Mouse (Mus musculus): ENCODE measurements around the gene Ppp1r12a. TPM values are rescaled to one million over a fixed set of nuclear protein-coding genes. Genes with fewer than 3 reads are reported as not detected.

Gene Ppp1r12a
- total and polyA plus RNA-seq, 3 experiments = 19.4 to 59.4 (median 58.3) TPM

DNA sequence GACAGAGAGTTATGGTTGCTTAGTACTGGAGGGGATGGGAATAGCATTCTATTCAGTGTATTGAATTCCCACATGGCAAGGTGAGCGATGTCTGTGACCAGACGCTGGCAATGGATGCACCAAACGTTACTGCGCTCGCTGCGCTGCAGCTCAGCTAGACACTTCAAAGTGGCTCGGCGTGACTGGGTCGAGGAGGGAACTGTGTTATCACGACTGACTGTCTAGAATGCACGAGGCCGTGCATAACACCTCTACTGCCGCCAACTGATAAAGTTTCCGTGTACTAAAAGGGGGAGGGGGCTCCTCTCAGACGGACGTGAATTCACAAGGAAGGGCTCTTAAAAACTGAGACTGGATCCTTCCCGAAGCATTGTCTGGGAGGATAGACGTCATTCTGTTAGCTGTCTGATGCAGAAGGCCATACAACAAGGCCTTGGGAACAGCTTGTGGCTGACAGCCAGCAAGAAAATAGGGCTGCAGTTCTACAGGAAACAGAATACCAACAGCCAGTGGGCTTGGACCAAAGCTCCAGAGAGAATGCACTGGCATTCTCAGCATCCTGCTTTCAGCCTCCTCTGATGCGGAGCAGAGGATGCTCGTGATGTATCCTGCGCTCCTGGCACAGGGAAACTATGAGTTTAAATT lies 6.8 kb upstream of the Ppp1r12a start:
- H3K27me3 ChIP-seq (ENCODE audit: control insufficient read depth, insufficient read depth, low read length) = no peaks in the 10 kb centered on the region
- H3K27ac ChIP-seq = no peak overlapping the region; the same call in 1 of the 2 replicates
- H3K79me2 ChIP-seq (replicated peaks; ENCODE audit: control insufficient read depth, insufficient read depth, low read length) = no peaks in the 10 kb centered on the region
- 23% methylated on average over 21 of the region's 21 CpGs for WGBS
- no peak for TF ChIP-seq CTCF (IDR thresholded peaks at IDR 0.05)
- TF ChIP-seq EP300 (IDR thresholded peaks at IDR 0.05; ENCODE audit: insufficient read depth, low read depth, low read length) = no peak
- TF ChIP-seq POLR2A (IDR thresholded peaks at IDR 0.05; ENCODE audit: insufficient read depth, low read depth, low read length) = no peak
- no peaks in the 10 kb centered on the region for H3K36me3 ChIP-seq (ENCODE audit: control insufficient read depth, insufficient read depth, low read length)
- H3K9ac ChIP-seq (ENCODE audit: low read depth, low read length) = no peak overlapping the region
- intact Hi-C loops (cut with DNase I) = no loop called here
- DNase-seq = no peak
- H3K4me1 ChIP-seq (ENCODE audit: control insufficient read depth, insufficient read depth, low read length) = 0 out of 2 replicates have a peak, but pooled peaks cover 1% of the 10 kb centered on the region
- no peak overlapping the region for H3K4me3 ChIP-seq

DNA sequence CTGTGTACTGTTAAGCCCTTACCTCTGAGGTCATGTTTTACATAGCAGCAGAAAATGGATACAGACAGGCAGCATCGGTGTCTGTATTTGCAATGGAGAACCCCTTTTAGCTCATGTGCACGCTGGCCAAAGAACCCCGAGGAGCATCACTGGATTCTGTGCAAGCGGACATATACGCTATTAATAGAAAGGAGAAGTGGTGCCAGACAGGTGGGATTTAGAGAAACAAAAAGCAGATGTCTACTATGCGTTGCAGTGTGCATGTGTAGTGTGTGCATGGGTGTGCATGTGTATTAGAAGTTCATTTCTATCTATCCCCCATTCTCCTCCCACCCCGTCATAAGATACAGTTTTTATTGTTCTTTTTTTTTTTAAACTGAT lies 6.3 kb upstream of the Ppp1r12a start:
- TF ChIP-seq CTCF (IDR thresholded peaks at IDR 0.05) (no peak), POLR2A (IDR thresholded peaks at IDR 0.05; ENCODE audit: insufficient read depth, low read depth, low read length) (no peak), EP300 (IDR thresholded peaks at IDR 0.05; ENCODE audit: insufficient read depth, low read depth, low read length) (no peak)
- intact Hi-C loops (cut with DNase I) = no loop called here
- DNase-seq = no peak
- Histone ChIP-seq H3K4me1 (ENCODE audit: control insufficient read depth, insufficient read depth, low read length) (0 out of 2 replicates have a peak, but pooled peaks cover 1% of the 10 kb centered on the region), H3K4me3 (no peak overlapping the region), H3K79me2 (replicated peaks; ENCODE audit: control insufficient read depth, insufficient read depth, low read length) (no peaks in the 10 kb centered on the region), H3K27ac (no peak overlapping the region; the same call in 1 of the 2 replicates), H3K9ac (ENCODE audit: low read depth, low read length) (no peak overlapping the region), H3K27me3 (ENCODE audit: control insufficient read depth, insufficient read depth, low read length) (no peaks in the 10 kb centered on the region), H3K36me3 (ENCODE audit: control insufficient read depth, insufficient read depth, low read length) (no peaks in the 10 kb centered on the region)
- 39% methylated on average over 7 of the region's 7 CpGs for WGBS

DNA sequence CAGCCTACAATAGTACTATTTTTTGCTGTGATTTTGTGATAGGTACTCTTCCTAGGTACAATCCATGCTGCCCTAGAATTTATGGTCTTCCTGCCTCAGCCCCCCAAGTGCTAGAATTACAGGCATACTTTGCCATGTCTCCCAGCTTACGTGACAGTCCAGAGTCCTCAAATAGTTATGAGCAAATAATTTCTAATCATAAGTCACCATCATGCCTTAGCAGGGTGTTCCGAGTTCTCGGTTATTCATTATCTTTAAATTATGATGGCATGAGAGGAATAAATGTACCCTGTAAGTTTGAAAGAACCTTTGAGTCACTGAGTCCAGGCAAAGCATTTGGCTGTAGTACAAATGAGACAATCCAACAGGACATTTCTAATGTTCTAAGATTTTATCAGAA lies 5.9 kb upstream of the Ppp1r12a start:
- no peak for DNase-seq
- no peak overlapping the region for H3K9ac ChIP-seq (ENCODE audit: low read depth, low read length)
- no peaks in the 10 kb centered on the region; the same call in 1 of the 2 replicates for H3K36me3 ChIP-seq (ENCODE audit: control insufficient read depth, insufficient read depth, low read length)
- no peak overlapping the region for H3K27ac ChIP-seq
- 0 out of 2 replicates have a peak, but pooled peaks cover 1% of the 10 kb centered on the region for H3K4me1 ChIP-seq (ENCODE audit: control insufficient read depth, insufficient read depth, low read length)
- intact Hi-C loops (cut with DNase I) = no loop called here
- no peak overlapping the region for H3K4me3 ChIP-seq
- 93% methylated on average over 3 of the region's 3 CpGs for WGBS
- H3K79me2 ChIP-seq (replicated peaks; ENCODE audit: control insufficient read depth, insufficient read depth, low read length) = no peaks in the 10 kb centered on the region
- TF ChIP-seq EP300 (IDR thresholded peaks at IDR 0.05; ENCODE audit: insufficient read depth, low read depth, low read length) = no peak
- no peak for TF ChIP-seq POLR2A (IDR thresholded peaks at IDR 0.05; ENCODE audit: insufficient read depth, low read depth, low read length)
- TF ChIP-seq CTCF (IDR thresholded peaks at IDR 0.05) = no peak
- H3K27me3 ChIP-seq (ENCODE audit: control insufficient read depth, insufficient read depth, low read length) = no peaks in the 10 kb centered on the region

DNA sequence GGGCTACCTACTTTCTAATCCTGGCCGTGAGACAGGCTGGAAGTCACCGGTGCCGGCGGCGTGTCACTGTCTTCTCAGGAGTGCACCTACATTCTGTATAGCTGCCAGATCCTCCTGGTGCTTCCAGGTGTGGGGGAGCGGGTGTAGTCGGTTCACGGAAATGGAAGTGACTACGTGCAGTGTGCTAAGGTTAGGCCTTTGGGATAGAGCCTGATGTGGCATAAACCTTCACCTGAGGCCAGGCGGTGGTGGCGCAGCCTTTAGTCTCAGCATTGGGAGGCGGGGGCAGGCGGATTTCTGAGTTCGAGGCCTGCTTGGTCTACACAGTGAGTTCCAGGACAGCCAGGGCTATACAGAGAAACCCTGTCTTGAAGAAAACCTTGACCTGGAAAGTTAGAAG lies 3.0 kb upstream of the Ppp1r12a start:
- intact Hi-C loops (cut with DNase I) = no loop called here
- H3K79me2 ChIP-seq (replicated peaks; ENCODE audit: control insufficient read depth, insufficient read depth, low read length) = peaks cover 2% of the 10 kb centered on the region; the same call in 1 of the 2 replicates
- H3K4me3 ChIP-seq = no peak overlapping the region
- H3K9ac ChIP-seq (ENCODE audit: low read depth, low read length) = no peak overlapping the region
- H3K27me3 ChIP-seq (ENCODE audit: control insufficient read depth, insufficient read depth, low read length) = no peaks in the 10 kb centered on the region
- 87% methylated on average over 14 of the region's 14 CpGs for WGBS
- H3K4me1 ChIP-seq (ENCODE audit: control insufficient read depth, insufficient read depth, low read length) = 0 out of 2 replicates have a peak, but pooled peaks cover 2% of the 10 kb centered on the region
- H3K27ac ChIP-seq = no peak overlapping the region
- TF ChIP-seq POLR2A (IDR thresholded peaks at IDR 0.05; ENCODE audit: insufficient read depth, low read depth, low read length) = no peak
- TF ChIP-seq EP300 (IDR thresholded peaks at IDR 0.05; ENCODE audit: insufficient read depth, low read depth, low read length) = no peak
- TF ChIP-seq CTCF (IDR thresholded peaks at IDR 0.05) = no peak
- no peak for DNase-seq
- no peaks in the 10 kb centered on the region; the same call in none of the 2 replicates for H3K36me3 ChIP-seq (ENCODE audit: control insufficient read depth, insufficient read depth, low read length)

DNA sequence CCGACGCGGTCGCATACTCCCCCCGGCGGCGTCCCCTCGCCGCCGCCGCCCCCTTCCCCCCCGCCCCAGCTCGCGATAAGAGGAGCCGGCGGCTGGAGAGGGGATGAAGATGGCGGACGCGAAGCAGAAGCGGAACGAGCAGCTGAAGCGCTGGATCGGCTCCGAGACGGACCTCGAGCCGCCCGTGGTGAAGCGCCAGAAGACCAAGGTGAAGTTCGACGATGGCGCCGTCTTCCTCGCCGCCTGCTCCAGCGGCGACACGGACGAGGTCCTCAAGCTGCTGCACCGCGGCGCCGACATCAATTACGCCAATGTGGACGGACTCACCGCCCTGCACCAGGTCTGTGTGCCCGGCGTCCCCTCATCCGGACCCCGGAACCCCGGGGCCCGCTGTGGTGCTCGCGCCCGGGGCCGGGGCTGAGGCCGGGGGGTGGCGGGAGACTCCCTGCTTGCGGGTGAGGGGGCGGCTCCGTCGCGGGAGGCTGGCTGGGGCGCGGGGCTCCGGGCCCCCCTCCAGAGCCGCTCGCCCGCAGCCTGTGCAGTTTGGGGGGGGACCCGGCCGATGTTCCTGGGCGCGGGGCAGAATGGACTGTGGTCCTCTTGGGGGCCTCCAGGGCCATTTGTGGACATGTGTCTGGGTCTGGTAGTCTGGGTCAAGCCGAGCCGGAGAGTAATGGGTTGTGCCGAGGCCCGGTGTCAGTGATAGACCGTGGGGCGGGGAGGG lies 466 bp downstream of the Ppp1r12a start:
- Histone ChIP-seq H3K36me3 (ENCODE audit: control insufficient read depth, insufficient read depth, low read length) (peaks cover 16% of the 10 kb centered on the region), H3K4me3 (peak overlapping the region; percentile 97), H3K27me3 (ENCODE audit: control insufficient read depth, insufficient read depth, low read length) (no peaks in the 10 kb centered on the region), H3K9ac (ENCODE audit: low read depth, low read length) (peak overlapping the region; percentile 99), H3K27ac (peak overlapping the region; percentile 94), H3K79me2 (replicated peaks; ENCODE audit: control insufficient read depth, insufficient read depth, low read length) (peaks cover 2% of the 10 kb centered on the region; the same call in 1 of the 2 replicates), H3K4me1 (ENCODE audit: control insufficient read depth, insufficient read depth, low read length) (peaks cover 5% of the 10 kb centered on the region)
- under 1% methylated on average over 76 of the region's 79 CpGs for WGBS
- TF ChIP-seq POLR2A (IDR thresholded peaks at IDR 0.05; ENCODE audit: insufficient read depth, low read depth, low read length) (no peak; the same call in 1 of the 2 replicates), EP300 (IDR thresholded peaks at IDR 0.05; ENCODE audit: insufficient read depth, low read depth, low read length) (no peak), CTCF (IDR thresholded peaks at IDR 0.05) (no peak)
- intact Hi-C loops (cut with DNase I) = loop anchor here (5.0 to 10.0 kb wide), 2 partner anchors 75 to 282 kb away; no protein-coding TSS in a partner anchor
- peak in 1 of 2 experiments; percentile 78 for DNase-seq
